Mouse (Mus musculus) neural tube, embryonic 11.5 days (tissue): ENCODE data around the gene Lrp2bp. TPM values are rescaled to one million over a fixed set of nuclear protein-coding genes. Genes with fewer than 3 reads are reported as not detected.

ENCODE experiments used
- ATAC-seq: fragments of 200-750 bp; cut with Nextera tagmentation; 2 replicates; pipeline ENCODE4 v1.8.0; 2017; ENCODE audit warnings: moderate number of reproducible peaks, mild to moderate bottlenecking, moderate TSS enrichment, moderate library complexity; ENCODE audit not compliant: insufficient read depth, low FRiP score, low TSS enrichment
- DNase-seq: peaks from one replicate; pipeline ENCODE4 v3.0.0-alpha.2; 2015; ENCODE audit warnings: low spot score
- H3K27ac ChIP-seq: fragments of 300-500 bp; sonication (generic); 2 replicates; pipeline ENCODE4 v1.5.1; 2014; ENCODE audit warnings: low read depth, mild to moderate bottlenecking, low read length
- H3K27me3 ChIP-seq: fragments of 300-500 bp; sonication (generic); 2 replicates; pipeline ENCODE4 v1.6.1; 2014; ENCODE audit warnings: mild to moderate bottlenecking, low read length, mixed read lengths; ENCODE audit not compliant: control insufficient read depth, insufficient read depth
- H3K36me3 ChIP-seq: fragments of 300-500 bp; sonication (generic); 2 replicates; pipeline ENCODE4 v1.6.1; 2014; ENCODE audit warnings: mild to moderate bottlenecking, low read length, moderate library complexity, mixed read lengths; ENCODE audit not compliant: control insufficient read depth, insufficient read depth
- H3K4me1 ChIP-seq: fragments of 300-500 bp; sonication (generic); 2 replicates; pipeline ENCODE4 v1.6.1; 2014; ENCODE audit warnings: low read length, mixed read lengths; ENCODE audit not compliant: control insufficient read depth, insufficient read depth
- H3K4me2 ChIP-seq: fragments of 300-500 bp; sonication (generic); 2 replicates; pipeline ENCODE4 v1.6.1; 2014; ENCODE audit warnings: low read depth, mild to moderate bottlenecking, moderate library complexity
- H3K4me3 ChIP-seq: fragments of 300-500 bp; sonication (generic); 2 replicates; pipeline ENCODE4 v1.5.1; 2014; ENCODE audit warnings: low read depth, low read length
- H3K9ac ChIP-seq: fragments of 300-500 bp; sonication (generic); 2 replicates; pipeline ENCODE4 v1.6.1; 2014; ENCODE audit warnings: mild to moderate bottlenecking, low read length
- H3K9me3 ChIP-seq: fragments of 300-500 bp; sonication (generic); 2 replicates; pipeline ENCODE4 v1.6.1; 2016; ENCODE audit warnings: low read length; ENCODE audit not compliant: control insufficient read depth
- WGBS: fragments of 180-500 bp; shearing (Covaris S2); extraction: QIAGEN DNeasy Blood & Tissue Kit; methylation state at CpG from one replicate; pipeline ENCODE4 v1.1.7; 2014; 5-methylcytosine and 5-hydroxymethylcytosine counted together
- polyA plus RNA-seq: library from polyadenylated mRNA; unstranded; fragments of >200 nt; fragmentation: Nextera tagmentation; extraction: Ambion mirVana; gene quantifications from 2 replicates; pipeline ENCODE4 v1.2.1, GENCODE M21; 2014

Lrp2bp gene
- polyA plus RNA-seq: 0.21 and 0.47 TPM in 2 replicates

- no peaks in the 10 kb centered on the region for H3K4me1 ChIP-seq
- ATAC-seq: 0 out of 2 replicates have a peak, but pooled peaks have one; percentile 0
- peak within 1 kb of the TSS; percentile 41 for H3K4me3 ChIP-seq
- no peaks in the 10 kb centered on the region for H3K9me3 ChIP-seq
- H3K36me3 ChIP-seq: no peaks in the 10 kb centered on the region
- no peak for DNase-seq
- 5% methylated on average over 22 of the region's 22 CpGs for WGBS
- H3K9ac ChIP-seq: peak within 1 kb of the TSS; percentile 90
- peak within 1 kb of the TSS; percentile 99 for H3K27ac ChIP-seq
- H3K4me2 ChIP-seq: peak within 1 kb of the TSS; percentile 63
- no peaks in the 10 kb centered on the region for H3K27me3 ChIP-seq
Observed at GRCm38 (mm10) chr8:45999138-45999783, at the start of gene Lrp2bp. Gene Lrp2bp (plus strand): TSS chr8:45999303.

- no peaks in the 10 kb centered on the region for H3K9me3 ChIP-seq
- H3K27ac ChIP-seq: no peak overlapping the region
- no peak overlapping the region for H3K4me2 ChIP-seq
- H3K36me3 ChIP-seq: no peaks in the 10 kb centered on the region
- ATAC-seq (no peak), DNase-seq (no peak)
- H3K27me3 ChIP-seq: no peaks in the 10 kb centered on the region
- no peaks in the 10 kb centered on the region for H3K4me1 ChIP-seq
- 57% methylated on average over 2 of the region's 2 CpGs for WGBS
- H3K4me3 ChIP-seq: no peak overlapping the region
- no peak overlapping the region for H3K9ac ChIP-seq
Observed at GRCm38 (mm10) chr8:45950622-45951021, 48.5 kb upstream of the Lrp2bp start.

GRCm38 (mm10) chr8:45970894-45971293, 28.2 kb upstream of the Lrp2bp start:
- ATAC-seq (no peak), DNase-seq (no peak)
- WGBS: 94% methylated on average over 12 of the region's 12 CpGs
- H3K27me3 ChIP-seq: no peaks in the 10 kb centered on the region
- no peaks in the 10 kb centered on the region for H3K9me3 ChIP-seq
- no peak overlapping the region for H3K9ac ChIP-seq
- H3K4me2 ChIP-seq: no peak overlapping the region
- H3K27ac ChIP-seq: no peak overlapping the region
- H3K4me3 ChIP-seq: no peak overlapping the region
- peaks cover 7% of the 10 kb centered on the region for H3K4me1 ChIP-seq
- no peaks in the 10 kb centered on the region for H3K36me3 ChIP-seq

GRCm38 (mm10) chr8:45973988-45974505, 25.1 kb upstream of the Lrp2bp start:
- H3K9ac ChIP-seq: no peak overlapping the region
- ATAC-seq (no peak), DNase-seq (no peak)
- peak overlapping the region; percentile 71 for H3K4me2 ChIP-seq
- H3K4me1 ChIP-seq: peaks cover 9% of the 10 kb centered on the region
- no peaks in the 10 kb centered on the region for H3K27me3 ChIP-seq
- H3K9me3 ChIP-seq: no peaks in the 10 kb centered on the region
- H3K27ac ChIP-seq: no peak overlapping the region
- WGBS: 71% methylated on average over 8 of the region's 8 CpGs
- no peak overlapping the region for H3K4me3 ChIP-seq
- H3K36me3 ChIP-seq: no peaks in the 10 kb centered on the region

- WGBS: 1% methylated on average over 57 of the region's 57 CpGs
- Histone ChIP-seq H3K9ac (peak within 1 kb of the TSS; percentile 55), H3K4me1 (peaks cover 9% of the 10 kb centered on the region), H3K4me2 (peak within 1 kb of the TSS; percentile 71), H3K4me3 (peak within 1 kb of the TSS; percentile 44), H3K9me3 (no peaks in the 10 kb centered on the region), H3K36me3 (no peaks in the 10 kb centered on the region), H3K27ac (0 out of 2 replicates have a peak within 1 kb of the TSS, but pooled peaks have one; percentile 53), H3K27me3 (no peaks in the 10 kb centered on the region)
- DNase-seq (peak; percentile 96), ATAC-seq (peak; percentile 98)
Observed at GRCm38 (mm10) chr8:45975126-45975836, 23.8 kb upstream of the Lrp2bp start, which contains the start of the genes 1700029J07Rik and Ufsp2. Gene 1700029J07Rik (minus strand): TSS chr8:45975252. Gene Ufsp2 (plus strand): TSS chr8:45975528.

- no peak for ATAC-seq
- no peak for DNase-seq
- H3K27ac ChIP-seq: no peak overlapping the region
- H3K36me3 ChIP-seq: no peaks in the 10 kb centered on the region
- H3K4me1 ChIP-seq: peaks cover 9% of the 10 kb centered on the region
- no peaks in the 10 kb centered on the region for H3K27me3 ChIP-seq
- H3K9me3 ChIP-seq: no peaks in the 10 kb centered on the region
- peak overlapping the region; percentile 71 for H3K4me2 ChIP-seq
- WGBS: 68% methylated on average over 11 of the region's 11 CpGs
- peak overlapping the region; percentile 53 for H3K9ac ChIP-seq
- H3K4me3 ChIP-seq: peak overlapping the region; percentile 44
Observed at GRCm38 (mm10) chr8:45975837-45976468, 23.1 kb upstream of the Lrp2bp start.

GRCm38 (mm10) chr8:45986665-45987064, 12.4 kb upstream of the Lrp2bp start:
- ATAC-seq (no peak), DNase-seq (no peak)
- Histone ChIP-seq H3K9ac (no peak overlapping the region), H3K4me1 (no peaks in the 10 kb centered on the region), H3K4me2 (no peak overlapping the region), H3K4me3 (no peak overlapping the region), H3K9me3 (no peaks in the 10 kb centered on the region), H3K36me3 (peaks cover 3% of the 10 kb centered on the region; the same call in 1 of the 2 replicates), H3K27ac (no peak overlapping the region), H3K27me3 (no peaks in the 10 kb centered on the region)
- WGBS: 86% methylated on average over 3 of the region's 3 CpGs

- DNase-seq: no peak
- H3K36me3 ChIP-seq: peaks cover 3% of the 10 kb centered on the region; the same call in 1 of the 2 replicates
- no peak overlapping the region for H3K4me3 ChIP-seq
- no peak overlapping the region for H3K9ac ChIP-seq
- 56% methylated on average over 2 of the region's 2 CpGs for WGBS
- no peaks in the 10 kb centered on the region for H3K9me3 ChIP-seq
- H3K4me2 ChIP-seq: no peak overlapping the region
- no peak for ATAC-seq
- no peaks in the 10 kb centered on the region for H3K4me1 ChIP-seq
- no peaks in the 10 kb centered on the region for H3K27me3 ChIP-seq
- H3K27ac ChIP-seq: no peak overlapping the region
Observed at GRCm38 (mm10) chr8:45988189-45988588, 10.9 kb upstream of the Lrp2bp start.
